Mouse (Mus musculus) brain, embryonic 14.5 days (tissue): ENCODE measurements at regions not wholly inside any gene's neighbourhood (a gene's known extent, or its start where the extent isn't known, plus 50 kb on each side); places are given as distances from the start of the nearest gene placed in this dataset.

Experiments used
- CTCF ChIP-seq: fragments of 200-500 bp; IDR thresholded peaks from 2 replicates; pipeline ENCODE4 v1.5.1; 2012; ENCODE audit warnings: inconsistent platforms, mild to moderate bottlenecking, moderate library complexity, borderline replicate concordance; ENCODE audit not compliant: insufficient read depth, insufficient read length; ENCODE audit errors: extremely low read depth
- POLR2A ChIP-seq: fragments of 200-500 bp; IDR thresholded peaks from 2 replicates; pipeline ENCODE4 v1.6.1; 2012; ENCODE audit warnings: mild to moderate bottlenecking, inconsistent platforms, borderline replicate concordance; ENCODE audit not compliant: poor library complexity, insufficient read depth, insufficient read length, severe bottlenecking; ENCODE audit errors: extremely low read depth

GRCm38 (mm10) chr3:139788854-139789253 lies 583.4 kb downstream of the Stpg2 start:
- TF ChIP-seq POLR2A: no peak
- no peak for TF ChIP-seq CTCF
